Mouse (Mus musculus): Measurements from ENCODE around the gene Ptprj. TPM values are rescaled to one million over a fixed set of nuclear protein-coding genes. Genes with fewer than 3 reads are reported as not detected.

Gene Ptprj
- polyA plus RNA-seq, 1 experiment, result 25.1 TPM

DNA sequence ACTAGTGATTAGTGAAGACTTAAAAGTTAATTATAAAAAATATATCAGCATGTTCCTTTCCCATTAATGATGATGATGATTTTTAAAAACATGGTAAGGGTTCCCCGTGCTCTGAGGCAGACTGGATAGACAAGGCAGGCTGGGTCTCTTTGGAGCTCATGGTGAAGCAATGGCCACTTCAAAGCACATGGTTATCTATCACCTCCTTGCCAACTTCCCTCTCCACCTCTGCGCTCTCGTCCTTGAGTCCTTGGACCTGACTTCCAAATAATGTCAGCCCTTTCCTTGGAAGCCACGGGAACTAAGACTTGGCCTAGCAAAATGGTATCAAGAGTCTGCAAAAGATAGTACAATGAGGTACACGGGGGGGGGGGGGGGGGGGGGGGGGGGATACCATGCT lies 103.7 kb downstream of the Ptprj start:
- Histone ChIP-seq H3K4me3 (replicated peaks; ENCODE audit: control insufficient read depth, low read depth, low read length) (no peak overlapping the region), H3K27ac (ENCODE audit: control insufficient read depth, insufficient read depth, low read depth, low read length, poor library complexity) (no peak overlapping the region), H3K4me1 (ENCODE audit: control insufficient read depth, insufficient read depth, low read length) (peaks cover 4% of the 10 kb centered on the region)
- TF ChIP-seq CTCF (IDR thresholded peaks at IDR 0.05; ENCODE audit: control insufficient read depth, insufficient read depth, low read length) (no peak), POLR2A (IDR thresholded peaks at IDR 0.05; ENCODE audit: borderline replicate concordance, control insufficient read depth, low read depth, low read length) (no peak)
- 51% methylated on average over 5 of the region's 5 CpGs for WGBS

DNA sequence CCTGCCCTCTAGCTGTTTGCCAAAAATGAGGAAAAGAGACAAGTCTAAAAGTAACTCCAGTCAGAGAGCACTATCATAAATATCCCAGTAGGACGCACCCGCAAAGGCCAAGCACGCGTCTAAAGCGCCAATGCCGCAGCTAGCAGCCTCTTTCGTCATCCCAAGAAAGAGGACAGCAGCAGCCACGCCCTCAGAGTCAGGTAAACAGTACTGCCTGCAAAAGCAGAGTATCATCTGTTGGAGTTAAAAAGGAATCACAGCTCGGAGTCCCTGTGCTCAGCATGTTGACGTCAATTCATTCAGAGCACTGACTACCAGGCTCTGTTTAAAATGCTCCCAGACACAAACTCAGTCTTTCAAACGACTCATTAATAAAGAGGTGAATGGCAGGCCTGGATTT lies 104.1 kb downstream of the Ptprj start:
- TF ChIP-seq POLR2A (IDR thresholded peaks at IDR 0.05; ENCODE audit: borderline replicate concordance, control insufficient read depth, low read depth, low read length) (no peak), CTCF (IDR thresholded peaks at IDR 0.05; ENCODE audit: control insufficient read depth, insufficient read depth, low read length) (no peak)
- H3K27ac ChIP-seq (ENCODE audit: control insufficient read depth, insufficient read depth, low read depth, low read length, poor library complexity), result no peak overlapping the region
- no peak overlapping the region for H3K4me3 ChIP-seq (replicated peaks; ENCODE audit: control insufficient read depth, low read depth, low read length)
- 86% methylated on average over 11 of the region's 11 CpGs for WGBS
- peaks cover 4% of the 10 kb centered on the region for H3K4me1 ChIP-seq (ENCODE audit: control insufficient read depth, insufficient read depth, low read length)

DNA sequence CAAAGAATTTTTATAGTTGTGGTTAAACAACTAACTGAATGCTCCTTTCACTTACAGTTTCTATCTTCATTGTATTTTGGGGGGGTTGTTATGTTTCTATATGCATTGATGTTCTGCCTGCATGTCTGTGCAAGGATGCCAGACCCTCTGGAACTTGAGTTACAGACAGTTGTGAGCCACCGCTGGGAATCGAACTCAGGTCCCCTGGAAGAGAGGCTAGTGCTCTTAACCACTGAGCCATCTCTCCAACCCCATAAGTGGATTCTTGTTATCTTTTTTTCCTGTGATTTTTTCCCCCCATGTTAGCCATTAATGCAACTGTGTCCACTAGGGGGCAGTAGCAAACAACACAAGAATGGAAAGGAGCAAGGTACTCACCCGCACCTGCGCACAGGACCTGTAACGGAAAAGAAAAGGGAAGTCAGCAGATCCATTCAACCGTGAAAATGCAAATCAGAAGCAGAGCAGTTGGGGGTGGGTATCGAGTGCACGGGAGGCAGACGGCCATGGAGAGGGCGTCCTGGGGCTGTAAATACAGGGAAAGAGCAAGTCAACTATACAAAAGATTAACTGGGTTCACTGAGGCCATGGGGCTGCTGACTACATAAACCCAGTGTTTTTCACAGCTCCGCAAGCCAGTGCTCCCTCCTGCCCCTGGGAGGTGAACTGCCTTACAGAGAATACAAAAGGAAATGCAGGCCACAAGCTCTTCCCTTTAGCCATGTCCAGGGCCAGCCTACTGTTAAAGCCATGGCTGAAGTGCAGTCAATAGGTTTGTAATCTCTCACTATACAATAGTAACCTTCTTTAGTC lies 105.6 kb downstream of the Ptprj start:
- H3K4me1 ChIP-seq (ENCODE audit: control insufficient read depth, insufficient read depth, low read length), result peaks cover 3% of the 10 kb centered on the region
- peak overlapping the region; percentile 13 for H3K4me3 ChIP-seq (replicated peaks; ENCODE audit: control insufficient read depth, low read depth, low read length)
- no peak for TF ChIP-seq POLR2A (IDR thresholded peaks at IDR 0.05; ENCODE audit: borderline replicate concordance, control insufficient read depth, low read depth, low read length)
- TF ChIP-seq CTCF (IDR thresholded peaks at IDR 0.05; ENCODE audit: control insufficient read depth, insufficient read depth, low read length), result peak; percentile 87
- 4% methylated on average over 11 of the region's 11 CpGs for WGBS
- H3K27ac ChIP-seq (ENCODE audit: control insufficient read depth, insufficient read depth, low read depth, low read length, poor library complexity), result peak overlapping the region; percentile 17; the same call in 1 of the 2 replicates

DNA sequence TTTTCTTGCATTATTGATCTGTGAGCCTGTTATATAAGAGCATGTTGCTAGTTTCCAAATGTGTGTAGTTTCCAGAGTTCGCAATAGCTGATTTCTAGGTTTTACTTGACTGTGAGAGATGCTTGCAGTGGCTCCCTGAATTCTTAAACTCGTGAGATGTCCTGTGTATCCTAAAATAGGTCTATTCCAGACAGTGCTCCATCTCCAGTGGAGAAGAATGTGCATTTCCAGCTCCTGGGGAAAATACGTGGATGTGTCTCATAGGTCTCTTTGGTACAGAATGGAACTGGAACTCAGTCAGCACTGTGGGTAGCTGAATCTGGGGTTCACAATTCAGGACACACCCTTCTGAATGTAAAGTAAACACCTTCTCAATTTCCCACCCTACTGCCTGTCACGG lies 107.7 kb downstream of the Ptprj start:
- peaks cover 3% of the 10 kb centered on the region; the same call in 1 of the 2 replicates for H3K4me1 ChIP-seq (ENCODE audit: control insufficient read depth, insufficient read depth, low read length)
- H3K27ac ChIP-seq (ENCODE audit: control insufficient read depth, insufficient read depth, low read depth, low read length, poor library complexity), result no peak overlapping the region
- 79% methylated on average over 4 of the region's 4 CpGs for WGBS
- no peak overlapping the region for H3K4me3 ChIP-seq (replicated peaks; ENCODE audit: control insufficient read depth, low read depth, low read length)
- TF ChIP-seq POLR2A (IDR thresholded peaks at IDR 0.05; ENCODE audit: borderline replicate concordance, control insufficient read depth, low read depth, low read length), result no peak

DNA sequence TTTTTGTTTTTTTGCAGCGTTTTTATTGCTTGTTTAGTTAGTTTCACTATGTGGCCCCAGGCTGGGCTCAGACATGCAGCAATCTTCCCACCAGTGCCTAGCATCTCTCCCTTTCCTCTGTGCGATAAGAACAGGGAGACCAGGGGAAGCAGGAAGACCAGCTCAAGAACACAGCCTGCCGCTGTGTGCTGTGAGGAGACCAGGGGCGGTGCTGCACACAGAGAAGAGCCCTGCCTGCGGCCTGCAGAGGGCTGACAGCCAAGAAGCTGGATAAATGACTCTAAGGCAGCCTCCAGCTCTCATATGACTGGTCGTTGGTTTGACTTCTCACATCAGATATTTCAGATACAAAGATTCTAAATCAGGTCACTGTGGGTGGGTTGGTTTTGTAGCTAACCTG lies 110.3 kb downstream of the Ptprj start:
- Histone ChIP-seq H3K27ac (ENCODE audit: control insufficient read depth, insufficient read depth, low read depth, low read length, poor library complexity) (no peak overlapping the region), H3K4me3 (replicated peaks; ENCODE audit: control insufficient read depth, low read depth, low read length) (no peak overlapping the region), H3K4me1 (ENCODE audit: control insufficient read depth, insufficient read depth, low read length) (no peaks in the 10 kb centered on the region; the same call in 1 of the 2 replicates)
- WGBS, result 59% methylated on average over 6 of the region's 6 CpGs
- TF ChIP-seq POLR2A (IDR thresholded peaks at IDR 0.05; ENCODE audit: borderline replicate concordance, control insufficient read depth, low read depth, low read length) (no peak), CTCF (IDR thresholded peaks at IDR 0.05; ENCODE audit: control insufficient read depth, insufficient read depth, low read length) (no peak)

DNA sequence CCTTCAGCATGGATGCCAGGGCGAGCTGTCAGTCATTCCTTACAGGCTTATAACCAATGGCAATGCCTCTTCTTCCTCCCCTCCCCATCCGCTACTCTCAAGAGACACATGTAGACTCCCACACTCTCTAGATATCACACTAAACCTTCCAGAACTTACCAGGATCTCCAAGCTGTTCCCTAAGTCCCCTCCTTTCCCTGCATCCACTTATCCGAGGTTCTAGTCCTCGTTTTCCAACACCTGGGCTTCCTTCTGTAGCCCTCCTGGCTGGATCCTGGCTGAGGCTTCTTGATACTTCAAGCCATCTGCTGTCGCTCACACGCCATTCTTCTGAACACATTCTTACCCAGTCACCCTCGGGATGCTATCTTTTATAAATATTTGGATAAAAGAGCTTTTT lies 114.0 kb downstream of the Ptprj start:
- no peak for TF ChIP-seq CTCF (IDR thresholded peaks at IDR 0.05; ENCODE audit: control insufficient read depth, insufficient read depth, low read length)
- no peak for TF ChIP-seq POLR2A (IDR thresholded peaks at IDR 0.05; ENCODE audit: borderline replicate concordance, control insufficient read depth, low read depth, low read length)
- no peak overlapping the region for H3K4me3 ChIP-seq (replicated peaks; ENCODE audit: control insufficient read depth, low read depth, low read length)
- H3K4me1 ChIP-seq (ENCODE audit: control insufficient read depth, insufficient read depth, low read length), result no peaks in the 10 kb centered on the region
- 84% methylated on average over 7 of the region's 7 CpGs for WGBS
- no peak overlapping the region for H3K27ac ChIP-seq (ENCODE audit: control insufficient read depth, insufficient read depth, low read depth, low read length, poor library complexity)

DNA sequence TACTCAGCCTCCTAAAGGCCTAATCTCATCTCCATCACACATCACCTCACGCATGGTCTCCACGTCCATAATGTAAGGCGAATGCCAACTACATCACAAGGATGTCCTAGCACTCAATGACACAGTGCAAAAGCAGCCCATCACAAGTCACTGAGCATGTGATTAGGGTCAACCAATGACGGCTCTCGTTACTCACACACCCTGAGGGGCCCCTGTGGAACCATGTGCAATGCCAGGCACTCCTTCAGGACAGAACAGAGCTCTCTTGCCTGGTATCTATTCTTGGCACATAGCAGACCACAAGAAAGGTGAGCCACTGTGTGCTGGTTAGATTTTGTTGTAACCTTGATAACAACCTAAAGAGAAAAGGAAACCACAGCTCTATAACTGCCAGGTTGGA lies 116.7 kb downstream of the Ptprj start:
- Histone ChIP-seq H3K4me1 (ENCODE audit: control insufficient read depth, insufficient read depth, low read length) (no peaks in the 10 kb centered on the region), H3K4me3 (replicated peaks; ENCODE audit: control insufficient read depth, low read depth, low read length) (no peak overlapping the region), H3K27ac (ENCODE audit: control insufficient read depth, insufficient read depth, low read depth, low read length, poor library complexity) (no peak overlapping the region)
- 80% methylated on average over 5 of the region's 5 CpGs for WGBS
- no peak for TF ChIP-seq CTCF (IDR thresholded peaks at IDR 0.05; ENCODE audit: control insufficient read depth, insufficient read depth, low read length)
- TF ChIP-seq POLR2A (IDR thresholded peaks at IDR 0.05; ENCODE audit: borderline replicate concordance, control insufficient read depth, low read depth, low read length), result no peak

DNA sequence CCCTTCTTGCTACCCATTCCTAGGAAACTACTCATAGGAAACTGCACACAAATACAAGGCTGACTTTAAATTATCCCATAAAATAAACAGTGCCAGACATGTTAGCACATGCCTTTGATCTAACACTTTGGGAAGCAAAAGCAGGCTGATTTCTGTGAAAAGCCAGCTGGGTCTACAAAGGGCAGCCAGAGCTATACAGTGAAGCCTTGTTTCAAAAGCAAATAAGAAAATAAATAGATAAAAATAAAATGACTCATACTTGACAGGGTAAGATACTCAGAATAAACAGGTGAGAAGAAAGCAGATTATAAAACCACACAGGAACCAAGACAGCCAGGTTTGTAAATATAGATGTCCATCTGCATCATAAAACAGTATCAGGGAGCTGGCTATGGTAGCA lies 118.2 kb downstream of the Ptprj start:
- H3K4me3 ChIP-seq (replicated peaks; ENCODE audit: control insufficient read depth, low read depth, low read length), result no peak overlapping the region
- H3K27ac ChIP-seq (ENCODE audit: control insufficient read depth, insufficient read depth, low read depth, low read length, poor library complexity), result no peak overlapping the region
- no peaks in the 10 kb centered on the region for H3K4me1 ChIP-seq (ENCODE audit: control insufficient read depth, insufficient read depth, low read length)
- no peak for TF ChIP-seq CTCF (IDR thresholded peaks at IDR 0.05; ENCODE audit: control insufficient read depth, insufficient read depth, low read length)
- TF ChIP-seq POLR2A (IDR thresholded peaks at IDR 0.05; ENCODE audit: borderline replicate concordance, control insufficient read depth, low read depth, low read length), result no peak

DNA sequence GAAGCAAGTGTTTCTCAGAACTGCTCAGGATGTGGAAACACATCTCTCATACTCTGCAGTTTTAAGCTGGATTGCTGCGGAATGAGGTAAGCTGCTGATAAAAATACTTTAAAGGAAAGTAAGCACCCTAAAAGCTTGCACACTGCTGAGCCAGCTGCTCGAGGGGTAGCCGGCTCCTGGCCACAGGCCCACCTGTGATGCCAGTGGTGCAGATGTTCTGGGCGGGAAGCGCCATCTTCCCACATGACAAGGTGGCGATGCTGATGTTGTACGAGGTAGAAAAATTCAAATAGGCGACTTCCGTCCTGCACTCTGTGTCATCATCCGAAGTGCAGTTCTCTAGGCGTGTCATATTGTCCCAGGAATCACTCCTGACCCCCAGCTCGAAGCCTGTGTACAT lies 122.5 kb downstream of the Ptprj start:
- WGBS, result 85% methylated on average over 12 of the region's 12 CpGs
- TF ChIP-seq CTCF (IDR thresholded peaks at IDR 0.05; ENCODE audit: control insufficient read depth, insufficient read depth, low read length) (no peak), POLR2A (IDR thresholded peaks at IDR 0.05; ENCODE audit: borderline replicate concordance, control insufficient read depth, low read depth, low read length) (no peak)
- Histone ChIP-seq H3K4me1 (ENCODE audit: control insufficient read depth, insufficient read depth, low read length) (no peaks in the 10 kb centered on the region), H3K27ac (ENCODE audit: control insufficient read depth, insufficient read depth, low read depth, low read length, poor library complexity) (no peak overlapping the region), H3K4me3 (replicated peaks; ENCODE audit: control insufficient read depth, low read depth, low read length) (no peak overlapping the region)

All from bone marrow, adult 2 months (tissue).